Comparison of ENCODE assay signal across 21 mouse cellular contexts in the genomic region with DNA sequence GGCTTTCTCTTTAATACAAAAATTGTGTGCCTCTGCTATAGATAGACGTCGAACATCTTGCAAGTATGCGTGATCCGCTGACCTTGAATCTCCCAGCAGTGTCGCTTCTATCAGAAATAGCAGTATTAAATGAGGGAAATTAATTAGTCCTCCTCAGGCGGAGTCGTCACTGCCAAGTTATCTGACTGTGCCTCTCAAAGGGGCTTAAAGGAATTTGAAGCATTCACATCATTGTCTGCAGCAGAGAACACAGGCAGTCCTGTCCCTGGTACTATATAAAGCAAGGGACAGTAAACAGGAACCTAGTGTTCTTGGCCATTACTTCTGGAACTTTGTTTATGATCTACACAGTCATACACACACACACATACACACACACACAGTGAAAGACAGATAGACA.
DNase-seq lines count a peak whose midpoint lies in the region; ATAC-seq lines count a peak whose summit lies in the region.
"Had no signal": no experiment of that assay in that cellular context is flagged by ENCODE, and none has a peak within 500 bp of the region (broad histone marks: within the 10 kb centered on the region; RNA-seq: fewer than 3 reads in every experiment).

No protein-coding gene starts in this region.

- H3K4me1 ChIP-seq in hindbrain, embryonic 16.5 days (ENCODE audit: control insufficient read depth, insufficient read depth, low read depth, low read length) = no peaks in the 10 kb centered on the region
- no peaks in the 10 kb centered on the region for H3K4me1 ChIP-seq in hindbrain, embryonic 14.5 days (replicated peaks; ENCODE audit: control insufficient read depth, insufficient read depth, low read length)
- H3K4me1 ChIP-seq: forebrain, embryonic 15.5 days; hindbrain, embryonic 13.5 days; limb, embryonic 15.5 days; midbrain, embryonic 10.5 days; neural tube, embryonic 15.5 days had no signal

- DNase-seq in gastrocnemius, postnatal 25 days = peak; percentile 6
- no peak for DNase-seq in gastrocnemius, adult 18-20 months (ENCODE audit: low spot score)
- no peak for DNase-seq in hindbrain, embryonic 14.5 days (ENCODE audit: low spot score)
- DNase-seq in lung, postnatal 25 days (ENCODE audit: low spot score) = peak; percentile 16
- DNase-seq in lung, postnatal 10 days = no peak
- peak; percentile 5 for DNase-seq in skeletal muscle tissue, adult 2 months (ENCODE audit: low read depth, low spot score)
- DNase-seq in left cerebral cortex, postnatal 36 days (ENCODE audit: low spot score in 2 of 2) = no peak
- DNase-seq: adrenal gland, adult 8-10 months; cerebellum, adult 11-12 months; cerebellum, postnatal 25 days; kidney, adult 11 months; kidney, postnatal 25 days; thymus, postnatal 4 days had no signal

- no peak overlapping the region for H3K4me2 ChIP-seq in hindbrain, embryonic 16.5 days (ENCODE audit: low read length)
- H3K4me2 ChIP-seq in hindbrain, embryonic 14.5 days (replicated peaks) = no peak overlapping the region
- H3K4me2 ChIP-seq: forebrain, embryonic 15.5 days; hindbrain, embryonic 13.5 days; limb, embryonic 15.5 days; neural tube, embryonic 15.5 days had no signal

- H3K4me3 ChIP-seq in hindbrain, embryonic 16.5 days (ENCODE audit: low read length) = no peak overlapping the region
- H3K4me3 ChIP-seq in hindbrain, embryonic 14.5 days (replicated peaks; ENCODE audit: low read length) = no peak overlapping the region
- H3K4me3 ChIP-seq: forebrain, embryonic 15.5 days; hindbrain, embryonic 13.5 days; limb, embryonic 15.5 days; midbrain, embryonic 10.5 days; myocyte; neural tube, embryonic 15.5 days had no signal

- H3K9me3 ChIP-seq in hindbrain, embryonic 16.5 days (ENCODE audit: control insufficient read depth, low read length) = no peaks in the 10 kb centered on the region
- no peaks in the 10 kb centered on the region for H3K9me3 ChIP-seq in hindbrain, embryonic 14.5 days (ENCODE audit: control insufficient read depth, low read length)
- H3K9me3 ChIP-seq: forebrain, embryonic 15.5 days; hindbrain, embryonic 13.5 days; limb, embryonic 15.5 days; midbrain, embryonic 10.5 days; neural tube, embryonic 15.5 days had no signal

- H3K9ac ChIP-seq in hindbrain, embryonic 16.5 days (ENCODE audit: low read depth, low read length) = no peak overlapping the region
- H3K9ac ChIP-seq in hindbrain, embryonic 14.5 days = no peak overlapping the region
- H3K9ac ChIP-seq: forebrain, embryonic 15.5 days; hindbrain, embryonic 13.5 days; limb, embryonic 15.5 days; neural tube, embryonic 15.5 days had no signal

- no peak overlapping the region for H3K27ac ChIP-seq in hindbrain, embryonic 16.5 days (ENCODE audit: low read depth, low read length)
- H3K27ac ChIP-seq in hindbrain, embryonic 14.5 days = no peak overlapping the region
- H3K27ac ChIP-seq: forebrain, embryonic 15.5 days; hindbrain, embryonic 13.5 days; limb, embryonic 15.5 days; midbrain, embryonic 10.5 days; neural tube, embryonic 15.5 days had no signal

- H3K27me3 ChIP-seq in hindbrain, embryonic 16.5 days (replicated peaks; ENCODE audit: control insufficient read depth, insufficient read depth, low read length) = no peaks in the 10 kb centered on the region
- no peaks in the 10 kb centered on the region for H3K27me3 ChIP-seq in hindbrain, embryonic 14.5 days (ENCODE audit: control insufficient read depth, insufficient read depth, low read length)
- H3K27me3 ChIP-seq: CH12.LX; forebrain, embryonic 15.5 days; hindbrain, embryonic 13.5 days; limb, embryonic 15.5 days; neural tube, embryonic 15.5 days had no signal

- intact Hi-C loops in left cerebral cortex, postnatal 36 days (cut with DNase I) = no loop called here

- ATAC-seq in hindbrain, embryonic 16.5 days = peak; percentile 52; the same call in 1 of the 2 replicates
- ATAC-seq in hindbrain, embryonic 14.5 days (ENCODE audit: low FRiP score) = no peak
- ATAC-seq: forebrain, embryonic 15.5 days had no signal

- WGBS in hindbrain, embryonic 16.5 days = 57% methylated on average over 7 of the region's 7 CpGs
- WGBS in hindbrain, embryonic 14.5 days = 53% methylated on average over 7 of the region's 7 CpGs

- H3K36me3 ChIP-seq in hindbrain, embryonic 16.5 days (ENCODE audit: control insufficient read depth, insufficient read depth, low read length) = no peaks in the 10 kb centered on the region
- H3K36me3 ChIP-seq in hindbrain, embryonic 14.5 days (replicated peaks; ENCODE audit: control insufficient read depth, insufficient read depth) = no peaks in the 10 kb centered on the region
- H3K36me3 ChIP-seq: forebrain, embryonic 15.5 days; hindbrain, embryonic 13.5 days; limb, embryonic 15.5 days; midbrain, embryonic 10.5 days; neural tube, embryonic 15.5 days had no signal

Comparison
In these comparisons a context has a peak if more than half of its experiments do, and no peak if none do; other contexts are left out.
1. DNase-seq: peak in gastrocnemius, postnatal 25 days (single experiment), lung, postnatal 25 days (single experiment) and skeletal muscle tissue, adult 2 months (single experiment); none in gastrocnemius, adult 18-20 months (single experiment), hindbrain, embryonic 14.5 days (single experiment), lung, postnatal 10 days (single experiment) and left cerebral cortex, postnatal 36 days (0 of 2).